Mouse (Mus musculus) right cerebral cortex, postnatal 36 days (tissue): ENCODE measurements around the gene Igf2bp3.

Source experiments
- DNase-seq, 2 experiments: peaks; one replicate each; pipeline ENCODE4 v3.0.0; 2022; ENCODE audit warnings: low spot score in 2 of 2, mixed read lengths in 1 of 2

The Igf2bp3 gene

DNA sequence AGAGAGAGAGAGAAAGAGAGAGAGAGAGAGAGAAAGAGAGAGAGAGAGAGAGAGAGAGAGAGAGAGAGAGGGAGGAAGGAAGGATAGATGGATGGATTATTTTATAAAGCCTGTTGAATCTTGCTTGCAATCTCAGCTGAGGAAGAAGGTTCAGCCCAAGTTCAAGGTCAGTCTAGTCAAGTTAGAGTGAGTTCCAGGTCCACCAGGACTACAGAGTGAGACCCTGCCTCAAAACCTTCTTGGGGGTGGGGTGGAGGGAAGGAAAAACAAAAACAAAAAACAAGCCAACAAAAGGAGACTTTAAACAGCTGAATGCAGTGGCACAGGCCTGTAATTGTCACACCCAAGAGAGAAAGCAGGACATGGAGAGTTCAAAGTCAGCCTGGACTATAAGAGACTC, 40.1 kb downstream of the Igf2bp3 start:
- no peak for DNase-seq

DNA sequence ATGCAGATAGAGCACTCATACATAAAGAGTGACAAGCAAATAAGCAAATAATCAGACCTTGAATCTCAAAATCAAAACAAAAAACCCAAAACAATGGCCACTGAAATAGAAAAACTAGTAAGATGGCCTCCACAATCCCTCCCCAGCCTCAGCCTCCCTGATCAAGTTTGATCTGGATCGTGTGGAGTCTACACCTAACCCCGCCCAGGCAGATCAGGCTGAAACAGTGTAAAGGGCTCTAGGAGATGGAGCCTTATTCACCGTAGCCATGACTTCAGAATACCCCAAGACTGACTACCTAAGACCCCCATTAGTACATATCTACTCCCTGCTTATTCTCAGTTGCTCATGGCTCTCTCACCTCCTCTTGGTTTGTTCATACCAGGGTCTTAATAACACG, 41.1 kb downstream of the Igf2bp3 start:
- DNase-seq, result no peak

DNA sequence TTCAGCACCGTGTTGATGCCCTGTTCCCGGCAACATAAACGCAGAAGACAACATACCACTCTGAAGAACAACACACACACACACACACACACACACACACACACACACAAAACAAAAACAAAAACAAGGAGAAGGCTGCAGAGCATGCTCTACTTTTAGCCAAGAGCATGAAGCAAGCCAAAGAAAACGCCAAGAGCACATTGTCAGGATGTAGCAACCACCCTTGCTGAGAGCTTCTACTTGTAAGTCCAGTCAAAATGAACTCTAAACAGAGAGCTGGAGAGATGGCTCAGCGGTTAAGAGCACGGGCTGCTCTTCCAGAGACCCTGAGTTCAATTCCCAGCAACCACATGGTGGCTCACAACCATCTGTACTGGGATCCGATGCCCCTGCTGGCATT, 41.5 kb downstream of the Igf2bp3 start:
- DNase-seq, result no peak

GRCm38 (mm10) chr6:49171216-49171615, 43.5 kb downstream of the Igf2bp3 start:
- no peak for DNase-seq

GRCm38 (mm10) chr6:49168648-49169047, 46.1 kb downstream of the Igf2bp3 start:
- DNase-seq, result no peak

GRCm38 (mm10) chr6:49167406-49167805, 47.4 kb downstream of the Igf2bp3 start:
- DNase-seq, result no peak

GRCm38 (mm10) chr6:49166318-49166717, 48.4 kb downstream of the Igf2bp3 start:
- DNase-seq, result no peak

GRCm38 (mm10) chr6:49165855-49166254, 48.9 kb downstream of the Igf2bp3 start:
- no peak for DNase-seq

- DNase-seq, result no peak
Observed at GRCm38 (mm10) chr6:49165101-49165500, 49.7 kb downstream of the Igf2bp3 start.

DNA sequence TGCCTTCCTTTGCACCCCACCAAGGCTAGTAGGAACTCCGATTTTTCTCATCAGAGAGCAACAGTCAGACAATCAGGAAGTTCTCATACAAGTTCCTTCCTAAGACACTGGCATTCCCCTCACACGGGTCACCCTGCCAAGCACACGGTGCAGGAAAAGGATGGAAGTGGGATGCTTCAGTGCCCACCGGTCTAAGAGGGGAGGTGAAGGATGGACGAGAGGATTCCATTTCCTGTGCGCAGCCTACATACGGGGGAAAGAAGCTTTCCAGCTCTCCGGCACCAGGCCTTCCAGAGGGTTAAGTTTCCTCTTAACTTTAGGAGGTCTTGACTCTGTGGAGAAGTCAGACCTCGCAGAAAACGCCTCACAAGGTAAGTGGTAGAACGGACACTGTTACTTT, 50.1 kb downstream of the Igf2bp3 start:
- no peak for DNase-seq

DNA sequence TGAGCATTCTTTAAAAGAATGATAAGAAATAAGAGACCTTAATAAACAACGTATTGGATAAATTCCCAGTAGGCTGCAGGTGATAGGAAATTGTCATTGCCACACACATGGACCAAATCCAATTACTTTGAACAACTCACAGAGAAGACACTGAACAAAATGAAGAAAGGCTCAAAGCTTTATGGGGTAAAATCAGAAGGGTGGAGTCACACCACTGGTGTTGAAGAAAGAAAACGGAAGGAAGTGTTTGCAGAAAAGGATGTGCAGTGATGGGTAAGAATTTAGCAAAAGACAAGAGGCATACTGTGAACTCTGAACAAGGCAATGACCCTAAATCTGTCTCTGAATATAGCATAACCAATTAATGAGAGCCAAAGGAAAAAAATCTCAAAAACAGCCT, 54.8 kb downstream of the Igf2bp3 start:
- DNase-seq, result no peak

- no peak for DNase-seq
Observed at GRCm38 (mm10) chr6:49156826-49157175, 58.0 kb downstream of the Igf2bp3 start.

- DNase-seq, result no peak
Observed at GRCm38 (mm10) chr6:49156170-49156825, 58.5 kb downstream of the Igf2bp3 start.

DNA sequence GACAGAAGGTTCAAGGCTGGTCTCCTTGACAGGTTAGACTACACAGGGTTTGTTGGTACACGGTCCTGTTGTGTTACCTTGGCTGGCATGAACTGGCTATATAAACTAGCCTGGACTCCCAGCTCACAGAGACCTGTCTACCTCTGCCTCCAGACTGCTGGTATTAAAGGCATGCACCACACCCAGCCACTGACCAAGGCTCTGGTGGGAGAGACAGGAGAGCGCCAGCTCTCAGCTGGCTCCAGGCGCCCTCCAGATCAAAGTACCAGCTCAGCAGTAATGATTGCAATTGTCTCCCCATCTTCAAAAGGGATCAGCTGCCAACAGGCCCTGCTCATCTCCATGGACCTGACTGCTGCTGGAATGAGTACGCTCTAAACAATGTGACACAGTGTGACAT, 63.3 kb downstream of the Igf2bp3 start:
- DNase-seq, result no peak

DNA sequence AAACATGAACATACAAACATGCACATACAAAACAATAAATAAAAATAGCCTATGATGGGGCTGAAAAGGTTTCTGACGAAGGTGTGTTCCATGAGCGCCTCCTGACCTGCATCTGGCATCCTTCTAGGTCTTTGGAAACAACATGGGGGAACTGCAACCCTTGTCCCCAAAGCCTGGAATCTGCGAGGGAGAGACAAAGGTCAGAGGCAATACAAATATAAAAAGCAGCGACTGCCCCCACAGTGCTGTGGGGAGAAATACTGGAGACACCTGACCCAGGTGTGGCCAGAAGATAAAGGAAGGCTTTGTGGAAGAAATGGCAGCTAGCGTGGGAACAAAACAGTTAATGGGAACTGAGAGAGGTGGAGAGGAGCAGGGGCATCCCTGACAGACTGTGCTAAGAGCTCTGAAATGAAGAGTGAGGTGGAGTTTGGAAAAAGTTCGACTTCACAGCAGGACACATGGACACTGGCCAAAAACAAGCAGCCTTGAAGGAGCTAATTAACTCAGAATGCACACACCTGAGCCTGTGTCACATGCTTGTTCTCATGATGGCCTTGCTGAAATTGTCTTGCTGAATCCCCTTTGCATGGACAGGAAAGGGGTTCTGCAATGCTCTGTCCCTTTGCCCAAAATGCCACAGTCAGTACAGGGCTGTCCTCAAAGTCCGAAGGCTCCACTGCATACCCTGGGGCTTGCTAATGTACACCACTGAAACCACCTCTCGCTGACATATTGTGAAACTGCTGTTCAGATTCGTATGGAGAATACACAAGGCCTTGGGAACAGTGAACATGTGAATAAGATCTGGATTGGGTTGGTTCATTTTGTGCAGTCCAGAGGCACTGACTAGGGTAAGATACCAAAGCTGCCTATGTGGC, 64.2 kb downstream of the Igf2bp3 start:
- no peak for DNase-seq

DNA sequence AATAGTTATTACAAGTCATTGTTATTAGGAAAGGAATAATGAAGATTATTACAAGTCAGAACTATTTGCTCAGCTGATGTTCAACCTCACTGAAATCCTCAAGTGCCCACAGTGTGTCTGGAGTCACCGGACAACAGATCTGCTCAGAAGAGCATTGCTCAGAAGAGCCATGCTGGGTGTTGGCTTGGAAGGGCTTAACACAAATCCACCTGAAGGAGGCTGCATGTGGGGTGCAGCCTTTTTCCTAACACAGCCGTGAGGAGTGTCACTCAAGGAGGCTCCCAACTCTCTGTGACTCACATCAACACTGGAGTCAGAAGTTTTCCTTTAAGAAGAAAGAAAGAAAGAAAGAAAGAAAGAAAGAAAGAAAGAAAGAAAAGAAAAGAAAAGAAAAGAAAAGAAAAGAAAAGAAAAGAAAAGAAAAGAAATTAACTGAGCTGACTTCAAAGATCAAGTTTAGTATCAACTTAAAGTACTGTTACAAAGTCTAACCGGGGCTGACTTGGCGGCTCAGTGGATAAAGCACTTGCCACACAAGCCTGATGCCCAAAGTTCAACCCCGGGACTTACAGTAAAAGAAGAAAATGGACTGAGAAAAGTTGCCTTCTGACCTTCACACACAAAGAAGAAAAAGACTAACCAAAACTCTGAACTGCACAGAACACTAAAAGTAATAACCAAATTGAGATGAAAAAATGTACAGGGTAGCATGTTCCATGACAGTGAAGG, 65.4 kb downstream of the Igf2bp3 start:
- no peak for DNase-seq

DNA sequence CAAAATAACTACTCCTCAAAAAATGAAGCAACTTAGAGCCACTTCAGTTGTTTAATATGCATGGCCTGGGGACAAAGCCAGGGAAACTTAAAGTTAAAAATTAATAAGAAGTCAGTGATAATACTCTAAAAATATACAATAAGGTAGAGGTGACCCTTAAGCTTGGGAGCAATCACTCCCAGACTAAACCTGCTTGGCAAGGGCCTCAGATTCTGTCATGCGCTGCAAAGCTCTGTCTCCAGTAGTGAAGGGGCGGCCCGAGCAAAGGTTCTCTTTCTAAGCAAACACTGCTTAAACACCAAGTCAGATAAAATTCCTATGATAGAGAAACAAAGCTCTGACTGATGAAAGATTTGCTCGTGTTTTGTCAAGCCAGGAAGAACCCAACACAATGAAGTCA, 66.0 kb downstream of the Igf2bp3 start:
- no peak for DNase-seq

- no peak for DNase-seq
Observed at GRCm38 (mm10) chr6:49148368-49148767, 66.4 kb downstream of the Igf2bp3 start.

GRCm38 (mm10) chr6:49146461-49146860, 68.3 kb downstream of the Igf2bp3 start:
- DNase-seq, result no peak

- no peak for DNase-seq
Observed at GRCm38 (mm10) chr6:49142428-49142827, 72.3 kb downstream of the Igf2bp3 start.

- DNase-seq, result no peak
Observed at GRCm38 (mm10) chr6:49141125-49141524, 73.6 kb downstream of the Igf2bp3 start.

- no peak for DNase-seq
Observed at GRCm38 (mm10) chr6:49138159-49139051, 76.4 kb downstream of the Igf2bp3 start.
